Mouse (Mus musculus) cerebellum, adult 11 months (tissue): Measurements from ENCODE around the gene Abr.

ENCODE experiments used
- DNase-seq: peaks from one replicate; pipeline ENCODE4 v3.0.0; 2022

The Abr gene

DNA sequence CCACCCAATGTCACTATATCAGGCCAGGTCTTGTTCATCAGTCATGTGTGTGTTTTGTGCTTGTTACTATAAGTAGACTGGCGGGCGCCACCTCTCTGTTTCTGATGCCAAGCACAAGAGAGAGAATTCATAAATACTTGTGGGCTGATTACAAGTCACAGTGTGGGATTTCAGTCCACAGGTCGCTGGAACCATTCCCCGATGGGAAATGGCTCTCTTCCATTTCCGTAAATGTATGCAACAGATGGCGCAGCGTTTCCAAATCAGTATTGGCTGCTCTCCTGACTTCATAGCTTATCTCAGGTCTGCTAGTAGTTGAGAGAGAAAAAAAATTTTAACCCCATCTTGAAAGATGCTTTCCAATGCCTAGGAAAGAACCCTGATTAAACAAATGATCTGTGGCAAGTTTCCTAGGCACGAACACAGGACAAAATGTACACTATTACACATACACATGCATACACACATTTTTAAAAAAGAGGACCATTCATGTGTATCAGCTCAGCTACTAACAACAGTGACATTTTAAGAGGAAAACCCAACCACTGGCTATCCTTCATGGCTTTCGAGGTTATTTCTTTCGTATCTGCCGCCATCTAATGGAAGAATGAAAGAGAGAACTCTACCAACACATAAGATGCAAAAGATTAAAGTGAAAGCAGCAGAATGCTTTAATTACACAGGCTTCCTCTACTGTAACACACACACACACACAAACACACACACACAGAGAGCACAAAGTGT lies 222.4 kb downstream of the Abr start:
- peak; percentile 60 for DNase-seq

GRCm38 (mm10) chr11:76398798-76399586 lies 223.1 kb downstream of the Abr start, which contains the start of gene Nxn:
TSS of gene Nxn (minus strand) at chr11:76399140.
- peak; percentile 91 for DNase-seq

- peak; percentile 62 for DNase-seq
Observed at GRCm38 (mm10) chr11:76398312-76398797, 223.8 kb downstream of the Abr start.

- DNase-seq: peak; percentile 43
Observed at GRCm38 (mm10) chr11:76397650-76398311, 224.3 kb downstream of the Abr start.

- DNase-seq: no peak
Observed at GRCm38 (mm10) chr11:76392996-76393395, 229.1 kb downstream of the Abr start.

DNA sequence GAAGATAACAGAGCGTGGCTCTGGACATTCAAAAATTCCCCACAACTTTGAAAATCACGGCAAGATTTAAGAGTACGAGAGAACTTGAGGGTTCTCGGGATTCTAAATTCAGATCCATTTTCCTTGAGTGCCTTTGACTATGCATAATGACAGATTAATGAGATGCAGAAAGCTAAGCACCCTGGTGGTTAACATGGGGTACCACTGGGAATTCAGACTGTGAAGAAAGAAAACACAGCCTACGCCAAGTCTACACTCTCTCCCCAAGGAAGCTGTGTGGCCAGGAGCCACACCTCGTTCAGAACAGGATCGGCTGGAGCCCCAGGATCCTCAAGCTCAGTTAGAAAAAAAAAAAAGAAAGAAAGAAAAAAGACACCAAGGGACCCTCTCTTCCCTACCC lies 229.6 kb downstream of the Abr start:
- no peak for DNase-seq

DNA sequence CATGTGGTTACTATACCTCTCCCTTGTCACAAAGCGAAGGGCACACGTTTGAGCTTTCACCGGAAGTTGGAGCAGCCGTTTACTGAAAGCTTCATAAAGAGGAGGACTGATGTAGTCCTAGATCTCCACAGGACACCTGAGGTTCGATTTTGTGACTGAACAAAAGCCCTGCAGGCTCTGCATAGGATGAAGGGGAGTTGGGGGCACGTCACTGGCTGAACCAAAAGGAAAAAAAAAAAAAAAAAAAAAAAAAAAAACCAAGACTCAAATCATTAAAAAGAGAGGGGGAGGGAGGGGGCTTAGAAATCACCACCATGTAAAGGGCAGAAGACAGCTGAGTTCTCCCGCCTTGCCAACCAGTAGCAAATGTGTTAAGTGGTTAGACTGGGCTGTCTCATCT lies 233.4 kb downstream of the Abr start:
- no peak for DNase-seq

DNA sequence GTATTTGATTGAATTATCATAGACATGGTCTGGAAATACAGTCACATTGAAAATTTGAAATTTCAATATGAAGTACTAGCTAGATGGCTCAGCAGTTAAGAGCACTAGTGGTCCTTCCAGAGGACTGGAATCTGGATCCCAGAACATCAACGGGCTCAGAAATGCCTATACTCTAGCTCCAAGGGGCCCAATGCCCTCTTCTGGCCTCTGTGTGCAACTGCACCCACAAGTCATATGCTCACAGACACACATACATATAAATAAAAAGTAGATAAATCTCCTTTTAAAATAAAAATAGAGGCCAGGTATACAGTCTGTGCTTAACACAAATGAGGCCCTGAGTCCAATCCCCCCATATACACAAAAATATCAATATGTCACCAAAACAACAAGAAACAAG lies 235.0 kb downstream of the Abr start:
- no peak for DNase-seq

DNA sequence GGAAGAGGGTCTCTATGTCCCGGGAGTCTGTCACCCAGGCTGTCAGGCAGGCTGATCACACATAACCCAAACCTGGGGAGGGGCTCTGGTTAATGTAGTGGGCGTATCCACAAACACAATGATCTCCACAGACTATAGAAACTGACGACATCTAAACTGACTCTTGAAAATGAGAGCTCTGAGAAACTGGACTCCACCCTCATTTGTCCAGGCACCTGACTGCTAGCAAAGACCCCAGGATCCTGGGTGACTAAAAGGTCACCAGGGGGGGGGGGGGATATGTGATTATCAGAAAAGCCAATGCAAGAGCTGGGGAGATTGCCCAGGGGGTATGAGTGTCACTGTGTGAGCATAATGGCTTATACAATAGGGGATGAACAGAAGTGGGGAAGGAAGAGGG lies 236.4 kb downstream of the Abr start:
- DNase-seq: no peak

DNA sequence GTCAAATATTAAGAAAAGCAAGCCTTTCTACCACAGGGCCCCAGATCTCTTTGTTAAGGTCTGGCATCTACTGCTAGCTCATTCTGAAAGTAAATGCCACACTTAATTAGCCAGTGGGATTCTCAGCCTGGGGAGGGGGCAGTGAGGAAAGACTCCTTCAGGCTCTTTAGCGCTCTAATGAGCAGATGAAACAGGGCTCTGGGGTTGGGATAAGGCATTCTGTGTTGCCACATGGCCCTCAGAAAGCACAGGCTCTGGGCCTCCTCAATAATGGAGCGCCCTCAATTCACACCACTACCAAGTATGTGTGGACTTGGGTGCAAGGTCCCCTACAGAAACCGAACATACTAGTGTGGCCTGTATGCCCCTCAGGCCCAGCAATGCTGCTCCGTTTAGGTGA lies 237.1 kb downstream of the Abr start:
- DNase-seq: no peak

DNA sequence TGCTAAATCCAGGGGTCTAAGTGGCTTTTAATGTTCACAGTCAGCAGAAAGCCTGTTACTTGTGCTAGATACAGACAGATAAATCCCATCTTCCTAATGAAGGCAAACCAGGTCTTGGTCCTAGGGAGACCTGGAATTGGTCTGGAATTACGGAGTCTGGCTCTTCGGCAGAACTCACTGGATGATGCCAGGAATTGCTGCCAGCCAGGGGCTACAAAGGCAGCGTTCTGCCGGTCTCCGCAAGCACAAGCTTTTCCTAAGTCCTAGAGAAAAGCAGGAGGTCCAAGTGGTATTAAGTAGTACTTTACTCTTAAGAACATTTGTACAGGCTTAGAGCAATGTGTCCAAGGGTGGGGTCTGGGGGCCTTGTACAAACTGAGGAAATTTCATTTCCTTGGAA lies 237.8 kb downstream of the Abr start:
- DNase-seq: no peak

DNA sequence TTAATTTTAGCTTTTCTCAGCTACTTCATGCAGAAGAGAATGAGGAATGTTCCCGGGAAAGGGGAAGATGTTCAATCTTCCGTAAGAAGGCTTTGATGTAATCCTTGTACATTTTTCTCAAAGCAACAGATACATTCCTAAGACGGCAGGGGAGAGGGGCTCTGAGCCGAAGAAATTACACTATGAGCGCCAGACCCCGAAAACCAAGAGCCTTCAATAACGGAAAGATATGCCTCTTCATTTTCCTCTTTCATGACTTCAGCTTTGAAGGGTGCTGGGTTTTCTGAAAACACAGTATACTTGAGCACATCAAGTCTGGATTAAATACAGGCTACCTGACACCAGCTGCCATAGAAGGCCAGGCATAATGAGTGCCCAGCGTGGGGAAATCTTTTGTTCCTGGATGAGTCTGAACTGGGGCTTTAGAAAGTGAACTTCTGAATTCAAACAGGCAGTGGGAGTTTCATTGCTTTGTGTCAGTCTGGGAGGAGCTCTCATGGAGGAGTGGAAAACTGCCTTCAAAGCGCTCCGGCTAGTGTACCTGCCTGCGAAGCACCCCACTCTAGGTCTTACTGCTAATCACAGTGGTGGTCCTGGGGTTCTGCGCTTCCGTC lies 239.3 kb downstream of the Abr start:
- no peak for DNase-seq

- no peak for DNase-seq
Observed at GRCm38 (mm10) chr11:76381201-76381885, 240.8 kb downstream of the Abr start.

GRCm38 (mm10) chr11:76379921-76380544 lies 242.1 kb downstream of the Abr start:
- no peak for DNase-seq

DNA sequence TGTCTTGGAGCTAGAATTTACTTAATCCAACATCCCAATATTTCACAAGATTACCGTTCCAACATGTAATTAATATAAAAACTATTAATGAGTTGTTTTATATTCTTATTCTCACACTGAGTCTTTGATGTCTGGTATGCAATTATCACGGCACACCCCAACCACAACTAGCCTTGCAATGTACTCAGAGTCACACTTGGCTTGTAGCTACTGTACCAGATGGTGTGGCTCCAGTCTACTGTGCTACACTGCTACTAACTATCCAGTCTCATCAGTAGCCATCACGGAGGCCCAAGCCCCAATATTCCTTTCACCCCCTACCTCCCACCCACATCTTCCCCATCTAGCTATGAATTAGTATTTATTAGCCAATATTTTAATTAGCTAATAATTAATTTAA lies 245.7 kb downstream of the Abr start:
- DNase-seq: no peak

- no peak for DNase-seq
Observed at GRCm38 (mm10) chr11:76374491-76375185, 247.5 kb downstream of the Abr start.

- peak; percentile 55 for DNase-seq
Observed at GRCm38 (mm10) chr11:76372534-76372933, 249.6 kb downstream of the Abr start.

GRCm38 (mm10) chr11:76372120-76372519 lies 250.0 kb downstream of the Abr start:
- no peak for DNase-seq

DNA sequence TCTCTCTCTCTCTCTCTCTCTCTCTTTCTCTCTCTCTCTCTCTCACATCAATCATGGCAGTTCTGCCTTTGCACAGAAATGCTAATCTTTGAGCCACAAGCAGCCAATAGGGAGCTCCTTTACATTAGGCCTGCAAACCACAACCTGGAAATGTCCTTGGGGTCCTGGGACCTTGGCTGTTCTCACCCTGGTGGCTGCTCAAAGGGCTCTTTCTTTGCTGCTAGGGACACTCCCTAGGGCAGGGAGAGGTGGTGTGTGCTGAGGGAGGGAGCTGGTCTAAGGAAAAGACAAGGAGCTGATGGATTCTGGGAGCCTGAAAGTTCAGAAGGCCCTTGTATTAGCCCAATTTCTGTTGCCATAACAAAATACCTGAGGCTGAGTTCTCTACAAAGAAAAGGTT lies 251.6 kb downstream of the Abr start:
- no peak for DNase-seq
